In the genomic region with DNA sequence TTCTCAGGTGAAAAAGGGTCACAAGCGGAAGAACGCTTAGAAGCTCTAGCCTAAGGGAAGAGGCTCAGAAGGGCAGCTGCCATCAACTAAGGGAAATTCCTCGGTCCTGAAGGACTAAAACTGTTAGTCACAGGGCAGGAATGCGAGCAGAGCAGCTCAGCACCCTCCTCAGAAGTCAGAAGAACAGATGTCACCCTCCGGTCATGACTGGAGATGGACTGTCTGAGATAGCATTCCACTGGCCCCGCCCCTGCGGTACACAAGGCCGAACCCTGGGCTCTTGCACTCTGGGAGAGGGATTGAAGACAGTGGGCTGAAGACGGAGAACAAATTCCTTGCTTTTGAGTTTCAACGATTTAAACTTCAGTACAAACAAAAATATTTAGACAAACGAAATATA, we compare ENCODE assay signal across 10 mouse cellular contexts.
A peak's percentile ranks its signal among the peaks of the same experiment; 100 is the strongest.
DNase-seq lines count a peak whose midpoint lies in the region; ATAC-seq and TF ChIP-seq lines count a peak whose summit lies in the region.
"Had no signal": no experiment of that assay in that cellular context is flagged by ENCODE, and none has a peak within 500 bp of the region (broad histone marks: within the 10 kb centered on the region; RNA-seq: fewer than 3 reads in every experiment).

No protein-coding gene starts in this region.

- DNase-seq in lung, embryonic 14.5 days = peak; percentile 32
- no peak for DNase-seq in lung, adult 18-20 months
- DNase-seq in NIH3T3 (ENCODE audit: low read depth) = peak; percentile 21
- peak; percentile 55 for DNase-seq in adrenal gland, postnatal 14 days
- DNase-seq in T-cell, adult 2 months (ENCODE audit: low spot score) = no peak
- no peak for DNase-seq in layer of hippocampus, adult 2 months (ENCODE audit: low spot score in 2 of 2)
- DNase-seq in thymus, postnatal 14 days = no peak

- no peak overlapping the region for H3K4me2 ChIP-seq in lung, embryonic 14.5 days
- H3K4me2 ChIP-seq in limb, embryonic 15.5 days = no peak overlapping the region
- H3K4me2 ChIP-seq: liver, embryonic 11.5 days; midbrain, embryonic 12.5 days had no signal

- 45% methylated on average over 11 of the region's 11 CpGs for WGBS in lung, embryonic 14.5 days
- 68% methylated on average over 11 of the region's 11 CpGs for WGBS in limb, embryonic 15.5 days

- peak; percentile 71 for ATAC-seq in lung, embryonic 14.5 days (ENCODE audit: insufficient read depth)
- peak; percentile 69; the same call in 1 of the 2 replicates for ATAC-seq in limb, embryonic 15.5 days (ENCODE audit: insufficient number of reproducible peaks, low FRiP score, low TSS enrichment, low read depth)

- H3K9me3 ChIP-seq in lung, embryonic 14.5 days (ENCODE audit: low read depth, low read length) = no peaks in the 10 kb centered on the region
- no peaks in the 10 kb centered on the region for H3K9me3 ChIP-seq in limb, embryonic 15.5 days
- H3K9me3 ChIP-seq: midbrain, embryonic 12.5 days had no signal

- no peak for TF ChIP-seq CTCF in lung, embryonic 14.5 days (IDR thresholded peaks at IDR 0.05; ENCODE audit: low read depth)
- no peak for TF ChIP-seq CTCF in layer of hippocampus, adult 2 months (conservative IDR thresholded peaks at IDR 0.05)

- no peaks in the 10 kb centered on the region for H3K36me3 ChIP-seq in lung, embryonic 14.5 days (ENCODE audit: insufficient read depth)
- no peaks in the 10 kb centered on the region for H3K36me3 ChIP-seq in limb, embryonic 15.5 days
- H3K36me3 ChIP-seq: midbrain, embryonic 12.5 days had no signal

- no peak overlapping the region for H3K27ac ChIP-seq in lung, embryonic 14.5 days (ENCODE audit: low read depth)
- H3K27ac ChIP-seq in limb, embryonic 15.5 days = no peak overlapping the region
- no peak overlapping the region for H3K27ac ChIP-seq in layer of hippocampus, adult 2 months
- H3K27ac ChIP-seq: midbrain, embryonic 12.5 days had no signal

- no peak overlapping the region for H3K4me3 ChIP-seq in lung, embryonic 14.5 days (ENCODE audit: low read depth, low read length)
- no peak overlapping the region for H3K4me3 ChIP-seq in limb, embryonic 15.5 days
- H3K4me3 ChIP-seq in layer of hippocampus, adult 2 months = no peak overlapping the region
- H3K4me3 ChIP-seq: midbrain, embryonic 12.5 days had no signal

- H3K4me1 ChIP-seq in lung, embryonic 14.5 days (ENCODE audit: insufficient read depth) = no peaks in the 10 kb centered on the region
- H3K4me1 ChIP-seq in limb, embryonic 15.5 days = 0 out of 2 replicates have a peak, but pooled peaks cover 4% of the 10 kb centered on the region
- H3K4me1 ChIP-seq: midbrain, embryonic 12.5 days had no signal

- H3K9ac ChIP-seq in lung, embryonic 14.5 days = no peak overlapping the region
- no peak overlapping the region for H3K9ac ChIP-seq in limb, embryonic 15.5 days
- H3K9ac ChIP-seq: midbrain, embryonic 12.5 days had no signal

- no peaks in the 10 kb centered on the region for H3K27me3 ChIP-seq in lung, embryonic 14.5 days (ENCODE audit: insufficient read depth, low read length)
- no peaks in the 10 kb centered on the region for H3K27me3 ChIP-seq in limb, embryonic 15.5 days
- H3K27me3 ChIP-seq: midbrain, embryonic 12.5 days had no signal

Comparison
In these comparisons a context has a peak if more than half of its experiments do, and no peak if none do; other contexts are left out.
1. DNase-seq: peak in lung, embryonic 14.5 days (single experiment), NIH3T3 (single experiment) and adrenal gland, postnatal 14 days (single experiment); none in lung, adult 18-20 months (0 of 2), T-cell, adult 2 months (single experiment), layer of hippocampus, adult 2 months (0 of 2) and thymus, postnatal 14 days (single experiment).